Mouse (Mus musculus) neural tube, embryonic 15.5 days (tissue): ENCODE measurements at regions not wholly inside any gene's neighbourhood (a gene's known extent, or its start where the extent isn't known, plus 50 kb on each side); places are given as distances from the start of the nearest gene placed in this dataset.

Experiments used
- ATAC-seq: fragments of 200-750 bp; cut with Nextera tagmentation; 2 replicates; pipeline ENCODE4 v1.8.0; 2017; ENCODE audit warnings: mild to moderate bottlenecking, moderate TSS enrichment, moderate library complexity; ENCODE audit not compliant: low FRiP score
- H3K27ac ChIP-seq: fragments of 300-500 bp; sonication (generic); replicated peaks from 2 replicates; pipeline ENCODE4 v1.5.1; 2015; ENCODE audit warnings: mild to moderate bottlenecking, inconsistent platforms
- H3K27me3 ChIP-seq: fragments of 300-500 bp; sonication (generic); replicated peaks from 2 replicates; pipeline ENCODE4 v1.6.1; 2015; ENCODE audit warnings: inconsistent platforms
- H3K36me3 ChIP-seq: fragments of 300-500 bp; sonication (generic); 2 replicates; pipeline ENCODE4 v1.6.1; 2015; ENCODE audit warnings: inconsistent platforms
- H3K4me1 ChIP-seq: fragments of 300-500 bp; sonication (generic); 2 replicates; pipeline ENCODE4 v1.6.1; 2015; ENCODE audit warnings: inconsistent platforms
- H3K4me2 ChIP-seq: fragments of 300-500 bp; sonication (generic); 2 replicates; pipeline ENCODE4 v1.6.1; 2015; ENCODE audit warnings: inconsistent platforms, mild to moderate bottlenecking, moderate library complexity
- H3K4me3 ChIP-seq: fragments of 300-500 bp; sonication (generic); replicated peaks from 2 replicates; pipeline ENCODE4 v1.5.1; 2015; ENCODE audit warnings: mild to moderate bottlenecking, inconsistent platforms
- H3K9ac ChIP-seq: fragments of 300-500 bp; sonication (generic); replicated peaks from 2 replicates; pipeline ENCODE4 v1.6.1; 2015; ENCODE audit warnings: mild to moderate bottlenecking, inconsistent platforms
- H3K9me3 ChIP-seq: fragments of 300-500 bp; sonication (generic); replicated peaks from 2 replicates; pipeline ENCODE4 v1.6.1; 2016; ENCODE audit warnings: inconsistent platforms
- WGBS: fragments of 180-500 bp; shearing (Covaris S2); methylation state at CpG from one replicate; pipeline ENCODE4 v1.1.7; 2015; ENCODE audit warnings: mixed read lengths; 5-methylcytosine and 5-hydroxymethylcytosine counted together

DNA sequence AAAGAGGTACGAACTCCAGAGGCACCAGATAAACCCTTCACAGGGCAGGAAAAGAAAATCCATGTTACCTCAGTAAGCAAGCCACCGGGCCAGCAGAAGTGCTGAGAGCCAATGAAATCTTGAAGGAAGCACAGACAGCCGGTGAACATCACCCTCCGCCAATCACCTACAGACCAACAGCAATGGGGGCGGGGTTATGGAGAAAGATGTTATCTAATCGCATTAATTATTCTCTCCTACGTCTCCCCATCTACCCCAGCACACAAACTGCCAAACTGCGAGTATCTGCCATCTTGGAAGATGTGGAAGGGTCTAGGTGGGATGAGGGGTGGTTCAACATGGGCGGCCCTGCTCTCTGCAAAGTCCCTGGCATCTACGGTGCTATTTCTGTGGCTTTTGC is 68.6 kb upstream of the Slc44a3 start:
- H3K27ac ChIP-seq: no peak overlapping the region
- H3K9ac ChIP-seq: no peak overlapping the region
- peaks cover 9% of the 10 kb centered on the region for H3K4me1 ChIP-seq
- no peak overlapping the region for H3K4me2 ChIP-seq
- no peaks in the 10 kb centered on the region for H3K27me3 ChIP-seq
- no peak overlapping the region for H3K4me3 ChIP-seq
- no peaks in the 10 kb centered on the region for H3K9me3 ChIP-seq
- no peak for ATAC-seq
- WGBS: 73% methylated on average over 10 of the region's 10 CpGs
- no peaks in the 10 kb centered on the region for H3K36me3 ChIP-seq

DNA sequence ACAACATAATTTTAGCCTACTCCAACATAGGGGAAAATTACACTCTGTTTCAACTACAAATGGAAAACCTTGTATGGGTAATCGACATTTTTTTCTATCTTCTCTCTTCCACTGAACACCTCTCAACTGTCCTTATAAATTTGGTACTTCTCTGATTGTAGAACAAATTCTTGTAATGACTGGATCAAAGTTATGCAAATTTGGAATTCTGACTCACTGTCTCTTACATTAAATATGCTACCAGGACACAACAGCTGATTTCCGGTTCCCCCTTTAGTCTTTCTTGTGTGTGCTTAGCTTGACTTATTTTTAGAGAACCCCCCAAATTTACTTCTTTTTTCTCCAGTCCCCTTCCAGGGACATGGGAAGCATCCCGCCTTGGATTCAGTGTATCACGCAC is 68.2 kb upstream of the Slc44a3 start:
- no peak overlapping the region for H3K4me2 ChIP-seq
- H3K36me3 ChIP-seq: no peaks in the 10 kb centered on the region
- no peaks in the 10 kb centered on the region for H3K27me3 ChIP-seq
- H3K9me3 ChIP-seq: no peaks in the 10 kb centered on the region
- H3K4me3 ChIP-seq: no peak overlapping the region
- H3K4me1 ChIP-seq: peaks cover 9% of the 10 kb centered on the region
- H3K27ac ChIP-seq: no peak overlapping the region
- no peak for ATAC-seq
- no peak overlapping the region for H3K9ac ChIP-seq
- 95% methylated on average over 4 of the region's 4 CpGs for WGBS

GRCm38 (mm10) chr3:121597988-121598387 is 65.8 kb upstream of the Slc44a3 start:
- WGBS: 64% methylated on average over 4 of the region's 4 CpGs
- H3K4me1 ChIP-seq: peaks cover 9% of the 10 kb centered on the region
- H3K9me3 ChIP-seq: no peaks in the 10 kb centered on the region
- H3K36me3 ChIP-seq: no peaks in the 10 kb centered on the region
- no peak overlapping the region for H3K4me3 ChIP-seq
- no peak overlapping the region for H3K4me2 ChIP-seq
- H3K27ac ChIP-seq: no peak overlapping the region
- ATAC-seq: peak; percentile 20; the same call in 1 of the 2 replicates
- no peak overlapping the region for H3K9ac ChIP-seq
- no peaks in the 10 kb centered on the region for H3K27me3 ChIP-seq

GRCm38 (mm10) chr3:121597203-121597602 is 65.0 kb upstream of the Slc44a3 start:
- 90% methylated on average over 5 of the region's 5 CpGs for WGBS
- ATAC-seq: no peak
- no peak overlapping the region for H3K9ac ChIP-seq
- H3K36me3 ChIP-seq: no peaks in the 10 kb centered on the region
- no peaks in the 10 kb centered on the region for H3K9me3 ChIP-seq
- peaks cover 6% of the 10 kb centered on the region for H3K4me1 ChIP-seq
- H3K27me3 ChIP-seq: no peaks in the 10 kb centered on the region
- no peak overlapping the region for H3K4me3 ChIP-seq
- H3K27ac ChIP-seq: no peak overlapping the region
- H3K4me2 ChIP-seq: no peak overlapping the region

- Histone ChIP-seq H3K9ac (no peak overlapping the region), H3K36me3 (no peaks in the 10 kb centered on the region), H3K4me2 (no peak overlapping the region), H3K27ac (no peak overlapping the region), H3K9me3 (no peaks in the 10 kb centered on the region), H3K4me3 (no peak overlapping the region), H3K27me3 (no peaks in the 10 kb centered on the region), H3K4me1 (no peaks in the 10 kb centered on the region)
- ATAC-seq: no peak
- WGBS: 71% methylated on average over 4 of the region's 4 CpGs
Measured at GRCm38 (mm10) chr3:121594580-121594979, 62.4 kb upstream of the Slc44a3 start.

- no peak overlapping the region for H3K4me2 ChIP-seq
- ATAC-seq: no peak
- no peaks in the 10 kb centered on the region for H3K36me3 ChIP-seq
Measured at GRCm38 (mm10) chr3:121593598-121594117, 61.5 kb upstream of the Slc44a3 start.

DNA sequence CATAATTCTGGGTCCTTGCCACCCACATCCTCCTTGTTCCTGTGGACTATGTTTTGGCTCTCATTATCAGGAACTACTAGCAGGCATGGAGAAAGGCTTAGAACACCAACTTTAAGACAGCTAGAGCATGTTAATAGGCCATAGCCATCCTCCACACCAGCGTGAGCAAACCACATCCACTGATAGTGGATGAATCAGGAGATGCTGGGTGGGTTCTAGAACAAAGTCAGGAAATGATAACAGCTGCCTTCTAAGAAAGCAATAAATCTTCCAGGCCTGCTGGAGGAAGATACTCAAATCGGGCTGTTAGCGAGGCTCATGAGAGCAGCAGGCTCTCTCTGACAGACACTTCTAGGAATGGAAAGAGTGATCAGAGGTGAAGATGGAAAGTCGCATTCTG is 60.9 kb upstream of the Slc44a3 start:
- Histone ChIP-seq H3K27me3 (no peaks in the 10 kb centered on the region), H3K9me3 (no peaks in the 10 kb centered on the region), H3K9ac (no peak overlapping the region), H3K27ac (no peak overlapping the region), H3K36me3 (no peaks in the 10 kb centered on the region), H3K4me3 (no peak overlapping the region), H3K4me2 (no peak overlapping the region), H3K4me1 (0 out of 2 replicates have a peak, but pooled peaks cover 5% of the 10 kb centered on the region)
- WGBS: 71% methylated on average over 4 of the region's 4 CpGs
- no peak for ATAC-seq

More at GRCm38 (mm10) chr3:121593598-121594117, 61.5 kb upstream of the Slc44a3 start:
- H3K27me3 ChIP-seq: no peaks in the 10 kb centered on the region
- 0 out of 2 replicates have a peak, but pooled peaks cover 5% of the 10 kb centered on the region for H3K4me1 ChIP-seq
- no peak overlapping the region for H3K27ac ChIP-seq
- H3K9ac ChIP-seq: no peak overlapping the region
- no peaks in the 10 kb centered on the region for H3K9me3 ChIP-seq
- 61% methylated on average over 8 of the region's 8 CpGs for WGBS
- no peak overlapping the region for H3K4me3 ChIP-seq

DNA sequence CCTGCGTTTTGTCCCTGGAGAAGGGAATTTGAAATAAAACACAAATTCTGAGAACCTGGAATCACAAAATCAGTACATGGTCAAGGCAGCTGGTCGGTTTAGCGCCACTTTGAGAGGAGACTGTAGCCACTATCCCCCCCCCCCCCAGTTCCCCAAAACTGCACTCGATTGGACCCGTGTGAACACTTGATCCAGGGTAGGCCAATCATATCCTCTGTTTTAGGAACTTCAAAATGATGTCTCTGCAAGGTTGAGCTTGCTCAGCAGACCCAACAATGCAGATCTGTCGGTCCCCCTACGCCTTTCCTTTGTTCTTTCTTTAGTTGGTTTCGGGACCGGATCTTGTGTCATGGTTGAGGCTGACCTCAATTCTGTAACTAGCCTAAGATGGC is 57.3 kb upstream of the Slc44a3 start:
- Histone ChIP-seq H3K27ac (no peak overlapping the region), H3K27me3 (no peaks in the 10 kb centered on the region), H3K9ac (no peak overlapping the region), H3K4me2 (no peak overlapping the region), H3K36me3 (no peaks in the 10 kb centered on the region), H3K4me1 (peaks cover 10% of the 10 kb centered on the region), H3K4me3 (no peak overlapping the region), H3K9me3 (no peaks in the 10 kb centered on the region)
- no peak for ATAC-seq
- WGBS: 91% methylated on average over 9 of the region's 9 CpGs

GRCm38 (mm10) chr3:121588737-121589493 is 56.7 kb upstream of the Slc44a3 start:
- Histone ChIP-seq H3K36me3 (no peaks in the 10 kb centered on the region), H3K27me3 (no peaks in the 10 kb centered on the region), H3K9me3 (no peaks in the 10 kb centered on the region), H3K4me1 (peaks cover 10% of the 10 kb centered on the region), H3K4me2 (no peak overlapping the region), H3K9ac (no peak overlapping the region), H3K4me3 (no peak overlapping the region), H3K27ac (no peak overlapping the region)
- 66% methylated on average over 14 of the region's 14 CpGs for WGBS
- ATAC-seq: peak; percentile 35; the same call in 1 of the 2 replicates

DNA sequence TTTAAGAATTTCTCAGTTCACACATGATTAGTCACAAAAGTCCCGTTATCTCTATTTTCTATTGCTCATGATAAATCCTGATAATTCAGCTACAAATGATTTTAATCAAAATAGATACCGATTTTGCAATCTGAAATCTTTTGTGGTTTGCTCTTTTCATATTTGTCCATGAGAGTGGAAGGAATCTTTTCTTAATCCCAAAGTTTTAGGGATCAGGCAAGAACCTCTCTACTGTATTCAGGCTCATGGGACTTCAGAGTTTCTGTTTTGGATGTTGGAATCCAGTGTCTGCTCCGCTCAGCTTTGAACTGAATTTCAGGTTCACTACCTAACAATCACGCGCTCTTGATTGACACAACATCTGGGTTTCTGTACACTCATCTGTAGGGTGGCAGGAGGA is 53.1 kb upstream of the Slc44a3 start:
- Histone ChIP-seq H3K4me3 (no peak overlapping the region), H3K27ac (no peak overlapping the region), H3K4me2 (no peak overlapping the region), H3K36me3 (no peaks in the 10 kb centered on the region), H3K4me1 (peaks cover 10% of the 10 kb centered on the region), H3K9me3 (no peaks in the 10 kb centered on the region), H3K27me3 (no peaks in the 10 kb centered on the region), H3K9ac (no peak overlapping the region)
- ATAC-seq: no peak
- WGBS: 95% methylated on average over 5 of the region's 5 CpGs

- peaks cover 10% of the 10 kb centered on the region for H3K4me1 ChIP-seq
- ATAC-seq: no peak
- 83% methylated on average over 5 of the region's 5 CpGs for WGBS
- H3K36me3 ChIP-seq: no peaks in the 10 kb centered on the region
- no peaks in the 10 kb centered on the region for H3K9me3 ChIP-seq
- H3K4me2 ChIP-seq: no peak overlapping the region
- no peak overlapping the region for H3K9ac ChIP-seq
- no peaks in the 10 kb centered on the region for H3K27me3 ChIP-seq
- no peak overlapping the region for H3K4me3 ChIP-seq
- no peak overlapping the region for H3K27ac ChIP-seq
Measured at GRCm38 (mm10) chr3:121584736-121585151, 52.5 kb upstream of the Slc44a3 start.

- no peaks in the 10 kb centered on the region for H3K36me3 ChIP-seq
- H3K9me3 ChIP-seq: no peaks in the 10 kb centered on the region
- no peak overlapping the region for H3K4me3 ChIP-seq
- no peak overlapping the region for H3K9ac ChIP-seq
- no peaks in the 10 kb centered on the region for H3K27me3 ChIP-seq
- peaks cover 10% of the 10 kb centered on the region for H3K4me1 ChIP-seq
- H3K4me2 ChIP-seq: no peak overlapping the region
- no peak for ATAC-seq
- H3K27ac ChIP-seq: no peak overlapping the region
Measured at GRCm38 (mm10) chr3:121584317-121584716, 52.1 kb upstream of the Slc44a3 start.
